Mouse (Mus musculus) cerebellum, adult 2 months (tissue): ENCODE measurements around the gene Meis1.

Source experiments
- CTCF ChIP-seq: fragments of 200-500 bp; IDR thresholded peaks from 2 replicates; pipeline ENCODE4 v1.5.1; 2011; ENCODE audit warnings: low read depth, mild to moderate bottlenecking, control low read depth, low read length, moderate library complexity, borderline replicate concordance; ENCODE audit not compliant: insufficient read depth
- POLR2A ChIP-seq: fragments of 200-500 bp; IDR thresholded peaks from 2 replicates; pipeline ENCODE4 v1.6.1; 2011; ENCODE audit warnings: low read length, control low read depth, borderline replicate concordance; ENCODE audit not compliant: insufficient read depth

- no peak for TF ChIP-seq CTCF
- TF ChIP-seq POLR2A: no peak
Observed at GRCm38 (mm10) chr11:18973808-18974207, 45.0 kb downstream of the Meis1 start.
